Mouse (Mus musculus) limb, embryonic 15.5 days (tissue): ENCODE measurements around the gene Cfap43. TPM values are rescaled to one million over a fixed set of nuclear protein-coding genes. Genes with fewer than 3 reads are reported as not detected.
A peak's percentile ranks its signal among the peaks of the same experiment; 100 is the strongest.

Experiments
- ATAC-seq: fragments of 200-750 bp; cut with Nextera tagmentation; 2 replicates; pipeline ENCODE4 v1.8.0; 2017; ENCODE audit warnings: low read depth, moderate TSS enrichment; ENCODE audit not compliant: insufficient number of reproducible peaks, low FRiP score, low TSS enrichment
- H3K27ac ChIP-seq: fragments of 300-500 bp; sonication (generic); 2 replicates; pipeline ENCODE4 v1.5.1; 2015; ENCODE audit warnings: moderate library complexity, mild to moderate bottlenecking, inconsistent platforms
- H3K27me3 ChIP-seq: fragments of 300-500 bp; sonication (generic); 2 replicates; pipeline ENCODE4 v1.6.1; 2015; ENCODE audit warnings: inconsistent platforms
- H3K36me3 ChIP-seq: fragments of 300-500 bp; sonication (generic); 2 replicates; pipeline ENCODE4 v1.6.1; 2015; ENCODE audit warnings: inconsistent platforms
- H3K4me1 ChIP-seq: fragments of 300-500 bp; sonication (generic); 2 replicates; pipeline ENCODE4 v1.6.1; 2015; ENCODE audit warnings: inconsistent platforms
- H3K4me2 ChIP-seq: fragments of 300-500 bp; sonication (generic); 2 replicates; pipeline ENCODE4 v1.6.1; 2015; ENCODE audit warnings: mild to moderate bottlenecking, inconsistent platforms
- H3K4me3 ChIP-seq: fragments of 300-500 bp; sonication (generic); 2 replicates; pipeline ENCODE4 v1.5.1; 2015; ENCODE audit warnings: mild to moderate bottlenecking, inconsistent platforms
- H3K9ac ChIP-seq: fragments of 300-500 bp; sonication (generic); 2 replicates; pipeline ENCODE4 v1.6.1; 2015; ENCODE audit warnings: inconsistent platforms
- H3K9me3 ChIP-seq: fragments of 300-500 bp; sonication (generic); 2 replicates; pipeline ENCODE4 v1.6.1; 2016; ENCODE audit warnings: inconsistent platforms
- WGBS: fragments of 180-500 bp; shearing (Covaris S2); methylation state at CpG from one replicate; pipeline ENCODE4 v1.1.7; 2015; 5-methylcytosine and 5-hydroxymethylcytosine counted together
- polyA plus RNA-seq: library from polyadenylated mRNA; unstranded; fragments of >200 nt; fragmentation: Nextera tagmentation; extraction: Ambion mirVana; gene quantifications from 2 replicates; pipeline ENCODE4 v1.2.1, GENCODE M21; 2015

Gene Cfap43
- polyA plus RNA-seq, 1 experiment from 2014 or later = 0.47 TPM

DNA sequence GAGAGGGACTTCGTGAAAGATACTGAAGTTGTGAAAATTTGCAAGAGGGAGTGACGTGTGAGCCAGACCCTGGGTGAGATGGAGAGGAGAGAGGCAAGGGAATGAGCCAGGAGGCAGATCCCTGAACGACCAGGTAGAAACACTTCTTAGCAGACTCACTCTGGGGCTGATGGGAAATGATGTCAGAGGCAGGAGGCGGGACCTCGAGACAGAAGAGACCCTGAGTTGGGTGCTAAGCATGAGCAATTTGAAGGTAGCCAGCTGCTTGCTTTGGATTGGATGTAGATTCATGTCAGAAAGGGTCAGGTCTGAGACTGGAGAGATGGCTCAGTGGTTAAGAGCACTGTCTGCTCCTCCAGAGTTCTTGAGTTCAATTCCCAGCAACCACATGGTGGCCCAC is 104.4 kb downstream of the Cfap43 start:
- ATAC-seq = no peak
- no peaks in the 10 kb centered on the region for H3K27me3 ChIP-seq
- H3K4me3 ChIP-seq = no peak overlapping the region
- no peak overlapping the region for H3K4me2 ChIP-seq
- H3K9me3 ChIP-seq = no peaks in the 10 kb centered on the region
- H3K9ac ChIP-seq = no peak overlapping the region
- H3K27ac ChIP-seq = no peak overlapping the region
- WGBS = 91% methylated on average over 5 of the region's 5 CpGs
- no peaks in the 10 kb centered on the region for H3K4me1 ChIP-seq
- H3K36me3 ChIP-seq = no peaks in the 10 kb centered on the region

DNA sequence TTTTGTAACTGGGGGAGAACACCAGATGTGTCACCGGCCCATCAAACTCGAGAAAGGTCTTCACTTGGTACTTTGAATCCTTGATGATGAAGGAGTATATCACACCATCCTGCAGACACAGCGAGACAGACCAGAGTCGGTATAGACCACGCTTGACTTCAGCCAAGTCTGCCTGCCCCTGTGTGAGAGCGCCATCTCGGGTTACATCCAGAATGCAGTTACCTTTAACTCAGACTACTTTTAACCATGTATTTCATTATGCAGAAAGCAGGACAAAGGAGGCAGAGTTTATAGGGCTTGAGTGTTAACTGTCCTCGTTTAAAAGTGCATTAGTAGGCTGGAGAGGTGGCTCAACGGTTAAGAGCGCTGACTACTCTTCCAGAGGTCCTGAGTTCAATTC is 107.0 kb downstream of the Cfap43 start:
- ATAC-seq = no peak
- Histone ChIP-seq H3K27me3 (no peaks in the 10 kb centered on the region), H3K27ac (no peak overlapping the region), H3K4me1 (no peaks in the 10 kb centered on the region), H3K4me2 (no peak overlapping the region), H3K36me3 (no peaks in the 10 kb centered on the region), H3K4me3 (no peak overlapping the region), H3K9ac (no peak overlapping the region), H3K9me3 (no peaks in the 10 kb centered on the region)
- 60% methylated on average over 10 of the region's 10 CpGs for WGBS

DNA sequence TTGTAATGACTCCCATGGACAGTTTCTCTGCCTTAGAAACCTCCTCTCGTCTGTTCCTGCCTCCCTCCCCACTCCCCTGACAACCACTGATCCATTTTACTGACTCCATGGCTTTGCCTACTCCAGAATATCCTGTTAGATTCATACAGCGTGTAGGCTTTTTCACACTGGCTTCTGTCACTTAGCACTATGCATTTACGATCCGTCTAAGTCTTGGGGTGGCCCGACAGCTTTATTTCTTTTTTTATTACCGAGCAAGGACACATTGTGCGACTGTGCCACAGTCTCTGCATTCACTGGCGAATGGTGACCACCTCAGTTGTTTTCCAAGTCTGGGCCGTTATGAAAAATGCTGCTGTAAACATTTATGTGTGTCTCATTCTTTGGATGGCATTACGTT is 120.5 kb downstream of the Cfap43 start:
- Histone ChIP-seq H3K4me3 (no peak overlapping the region), H3K9me3 (no peaks in the 10 kb centered on the region), H3K4me2 (no peak overlapping the region), H3K4me1 (no peaks in the 10 kb centered on the region), H3K9ac (no peak overlapping the region), H3K27ac (no peak overlapping the region), H3K27me3 (no peaks in the 10 kb centered on the region), H3K36me3 (no peaks in the 10 kb centered on the region)
- WGBS = 23% methylated on average over 10 of the region's 10 CpGs
- ATAC-seq = no peak

DNA sequence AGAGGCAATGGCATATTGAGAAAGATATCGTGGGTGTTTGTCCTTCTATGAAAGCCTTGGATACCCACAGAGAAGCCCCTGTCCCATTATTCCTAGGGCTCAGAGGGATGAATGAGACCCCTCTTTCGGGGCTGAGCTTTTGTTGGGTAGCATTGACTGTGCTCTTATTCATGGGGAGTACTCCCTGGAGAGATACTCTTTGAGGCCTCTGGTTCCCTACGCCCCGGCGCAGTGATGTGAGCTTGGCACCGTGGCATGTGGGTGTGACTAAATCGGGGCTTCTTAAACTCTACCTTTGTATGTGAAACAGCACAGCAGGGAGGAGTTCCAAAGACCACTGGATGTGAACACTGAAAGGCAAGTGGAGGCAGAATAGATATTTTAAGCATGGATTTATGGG is 122.4 kb downstream of the Cfap43 start:
- Histone ChIP-seq H3K9me3 (no peaks in the 10 kb centered on the region), H3K36me3 (no peaks in the 10 kb centered on the region), H3K4me1 (no peaks in the 10 kb centered on the region; the same call in 1 of the 2 replicates), H3K4me3 (no peak overlapping the region), H3K4me2 (no peak overlapping the region), H3K27me3 (no peaks in the 10 kb centered on the region), H3K27ac (no peak overlapping the region), H3K9ac (no peak overlapping the region)
- ATAC-seq = no peak
- WGBS = 74% methylated on average over 7 of the region's 7 CpGs

DNA sequence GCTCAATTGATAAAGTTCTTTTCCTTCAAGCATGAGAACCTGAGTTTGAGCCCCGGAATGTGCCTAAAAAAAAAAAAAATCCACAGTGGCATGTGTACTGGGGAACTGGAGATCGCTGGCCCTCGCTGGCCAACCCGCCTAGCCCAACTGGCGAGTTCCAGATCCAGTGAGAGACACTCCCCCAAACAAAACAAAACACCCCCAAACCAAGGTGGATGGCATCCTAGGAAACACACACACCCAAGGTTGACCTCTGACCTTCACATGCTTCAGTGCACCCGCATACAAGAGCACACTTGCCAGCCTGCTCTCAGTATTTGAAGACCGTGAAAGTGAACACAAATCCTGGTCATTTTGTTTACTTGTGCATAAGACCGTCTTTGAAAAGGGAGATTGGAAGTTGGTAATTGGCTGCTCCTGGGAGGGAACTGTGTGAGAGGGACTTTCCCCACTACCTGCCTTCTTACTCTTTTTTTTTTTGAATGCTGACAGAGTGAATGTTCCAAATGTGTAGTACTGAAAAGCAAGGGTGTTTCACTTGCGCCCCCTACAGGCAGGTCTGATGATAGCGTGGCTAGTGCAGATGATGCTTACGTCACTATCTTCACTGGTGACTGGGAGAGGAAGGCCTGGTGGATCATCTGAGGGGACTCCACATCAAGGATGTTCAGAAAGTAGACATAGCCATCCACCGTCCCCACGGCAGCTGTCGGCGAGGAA is 123.9 kb downstream of the Cfap43 start:
- H3K36me3 ChIP-seq = no peaks in the 10 kb centered on the region
- no peaks in the 10 kb centered on the region for H3K27me3 ChIP-seq
- no peak overlapping the region for H3K4me2 ChIP-seq
- H3K4me1 ChIP-seq = no peaks in the 10 kb centered on the region; the same call in 1 of the 2 replicates
- no peak for ATAC-seq
- 62% methylated on average over 15 of the region's 15 CpGs for WGBS
- no peak overlapping the region for H3K9ac ChIP-seq
- H3K27ac ChIP-seq = no peak overlapping the region
- H3K4me3 ChIP-seq = no peak overlapping the region
- no peaks in the 10 kb centered on the region for H3K9me3 ChIP-seq

DNA sequence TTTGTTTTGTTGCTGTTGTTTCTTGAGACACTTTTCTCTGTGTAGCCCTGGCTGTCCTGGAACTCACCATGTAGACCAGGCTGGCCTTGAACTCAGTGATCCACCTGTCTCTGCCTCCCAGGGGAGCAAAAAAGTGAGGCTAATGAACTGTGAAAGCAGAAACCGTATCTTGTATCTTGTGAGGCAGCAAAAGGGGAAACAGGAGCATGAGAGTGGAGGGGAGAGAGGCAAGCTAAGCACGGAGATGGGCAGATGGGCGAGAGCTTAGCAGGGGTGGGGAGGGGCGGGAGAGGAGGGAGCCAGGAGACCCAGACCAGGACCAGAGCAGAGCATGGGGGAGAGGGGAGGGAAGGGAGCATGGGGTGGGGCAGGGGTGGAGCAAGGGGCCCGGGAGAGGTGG is 124.8 kb downstream of the Cfap43 start:
- Histone ChIP-seq H3K27me3 (no peaks in the 10 kb centered on the region), H3K9ac (no peak overlapping the region), H3K4me2 (no peak overlapping the region), H3K36me3 (no peaks in the 10 kb centered on the region), H3K4me3 (no peak overlapping the region), H3K9me3 (no peaks in the 10 kb centered on the region), H3K27ac (no peak overlapping the region), H3K4me1 (no peaks in the 10 kb centered on the region; the same call in 1 of the 2 replicates)
- 38% methylated on average over 5 of the region's 5 CpGs for WGBS
- ATAC-seq = no peak

DNA sequence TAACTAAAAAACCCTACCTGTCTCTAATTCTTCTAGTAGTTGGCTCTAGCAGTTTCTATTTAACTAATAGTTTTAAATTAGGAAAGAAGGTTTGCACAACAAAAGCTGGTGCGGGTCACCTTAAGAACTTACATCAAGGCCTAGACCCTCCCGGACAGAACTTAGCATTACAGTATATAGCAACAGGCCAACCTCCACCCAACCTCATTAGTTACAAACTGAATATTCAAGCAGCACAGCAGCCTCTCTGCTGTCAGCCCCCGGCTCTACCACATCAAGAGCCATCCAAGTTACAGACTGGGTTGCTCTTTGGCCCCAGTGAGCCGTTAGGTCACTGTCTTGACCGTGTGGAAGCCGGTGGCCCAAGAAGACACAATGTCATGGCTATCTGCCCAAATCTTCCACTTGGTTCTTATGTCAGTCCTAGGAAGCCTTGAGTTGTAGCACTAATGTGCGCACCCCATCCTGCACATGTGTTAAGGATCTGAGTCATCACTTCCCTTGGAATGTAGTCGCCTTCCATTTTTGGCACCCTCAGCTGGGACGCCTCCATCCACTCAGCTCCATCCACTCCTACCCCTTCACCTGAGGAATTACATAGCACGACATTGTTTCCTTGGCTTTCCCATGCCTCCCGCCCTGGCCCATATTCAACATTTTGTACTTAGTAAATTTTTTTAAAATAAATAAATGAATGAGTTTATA is 128.6 kb downstream of the Cfap43 start:
- Histone ChIP-seq H3K36me3 (no peaks in the 10 kb centered on the region), H3K4me2 (no peak overlapping the region), H3K4me3 (no peak overlapping the region), H3K27me3 (0 out of 2 replicates have a peak, but pooled peaks cover 3% of the 10 kb centered on the region), H3K9me3 (no peaks in the 10 kb centered on the region), H3K9ac (no peak overlapping the region), H3K27ac (no peak overlapping the region), H3K4me1 (no peaks in the 10 kb centered on the region; the same call in 1 of the 2 replicates)
- no peak for ATAC-seq
- 90% methylated on average over 11 of the region's 11 CpGs for WGBS

DNA sequence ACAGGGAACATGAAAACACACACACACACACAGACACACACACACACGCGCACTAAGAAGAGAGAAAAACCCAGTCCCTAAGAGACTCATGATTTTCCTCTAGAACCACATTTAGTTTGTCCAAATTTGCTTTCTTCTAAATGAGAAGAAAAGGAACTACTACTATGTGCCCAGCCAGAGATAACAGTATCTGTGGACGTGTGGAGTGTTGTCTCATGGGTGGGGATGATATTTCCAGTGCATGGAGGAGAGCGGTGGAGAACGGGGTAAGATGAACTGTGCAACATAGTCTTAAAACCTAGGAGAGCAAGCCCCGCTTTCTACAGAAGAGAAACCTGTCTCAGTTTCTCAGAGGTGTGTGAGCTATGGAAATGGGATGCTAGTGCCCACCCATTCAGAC is 135.2 kb downstream of the Cfap43 start:
- WGBS = 89% methylated on average over 6 of the region's 6 CpGs
- ATAC-seq = no peak

DNA sequence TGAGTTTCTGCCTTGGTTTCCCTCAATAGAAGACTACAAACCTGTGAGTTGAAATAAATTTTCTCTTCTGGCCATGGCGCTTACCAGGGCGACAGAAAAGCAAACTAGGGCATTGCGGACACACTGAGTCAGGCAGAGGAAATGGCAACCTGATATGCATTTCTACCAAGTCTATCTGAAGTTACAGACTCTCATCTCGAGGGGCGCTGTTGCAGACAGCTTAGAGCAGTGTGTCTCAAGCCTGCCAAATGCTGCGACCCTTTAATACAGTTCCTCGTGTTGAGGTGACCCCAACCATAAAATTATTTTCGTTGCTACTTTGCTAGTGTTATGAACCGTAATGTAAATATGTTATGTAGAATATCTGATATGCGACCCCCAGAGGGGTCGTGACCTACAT is 138.1 kb downstream of the Cfap43 start:
- H3K27ac ChIP-seq = no peak overlapping the region
- no peak for ATAC-seq

More for the DNA sequence above, 135.2 kb downstream of the Cfap43 start:
- no peak overlapping the region for H3K4me3 ChIP-seq
- no peaks in the 10 kb centered on the region for H3K36me3 ChIP-seq
- no peaks in the 10 kb centered on the region for H3K9me3 ChIP-seq
- no peak overlapping the region for H3K27ac ChIP-seq
- H3K9ac ChIP-seq = no peak overlapping the region
- H3K4me2 ChIP-seq = no peak overlapping the region
- no peaks in the 10 kb centered on the region for H3K4me1 ChIP-seq
- 0 out of 2 replicates have a peak, but pooled peaks cover 3% of the 10 kb centered on the region for H3K27me3 ChIP-seq

DNA sequence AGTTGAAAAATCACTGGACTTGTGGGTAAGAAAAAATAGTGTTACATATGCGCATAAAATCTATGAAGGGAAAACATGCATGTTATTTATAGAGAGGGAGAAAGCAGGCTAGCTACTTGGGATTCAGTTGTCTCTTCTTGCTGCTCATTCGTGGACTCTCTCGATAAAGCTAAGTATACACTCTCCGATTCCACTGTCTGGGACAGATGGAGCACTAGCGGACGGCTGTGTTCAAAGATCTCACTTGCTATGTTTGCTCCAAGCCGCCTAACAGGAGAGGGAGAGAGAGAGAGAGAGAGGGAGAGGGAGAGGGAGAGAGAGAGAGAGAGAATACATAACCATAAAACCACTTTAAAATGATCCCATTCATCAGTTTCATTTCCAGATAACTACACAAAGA is 138.9 kb downstream of the Cfap43 start:
- H3K4me2 ChIP-seq = no peak overlapping the region
- no peak overlapping the region for H3K27ac ChIP-seq
- 91% methylated on average over 7 of the region's 7 CpGs for WGBS
- no peaks in the 10 kb centered on the region for H3K36me3 ChIP-seq
- no peak for ATAC-seq
- H3K9me3 ChIP-seq = no peaks in the 10 kb centered on the region
- H3K4me3 ChIP-seq = no peak overlapping the region
- no peaks in the 10 kb centered on the region for H3K27me3 ChIP-seq
- no peaks in the 10 kb centered on the region for H3K4me1 ChIP-seq
- H3K9ac ChIP-seq = no peak overlapping the region

More for the DNA sequence above, 138.1 kb downstream of the Cfap43 start:
- 72% methylated on average over 11 of the region's 11 CpGs for WGBS
- no peaks in the 10 kb centered on the region for H3K4me1 ChIP-seq
- no peaks in the 10 kb centered on the region for H3K9me3 ChIP-seq
- H3K36me3 ChIP-seq = no peaks in the 10 kb centered on the region
- H3K27me3 ChIP-seq = no peaks in the 10 kb centered on the region
- no peak overlapping the region for H3K4me3 ChIP-seq
- H3K4me2 ChIP-seq = no peak overlapping the region
- H3K9ac ChIP-seq = no peak overlapping the region

DNA sequence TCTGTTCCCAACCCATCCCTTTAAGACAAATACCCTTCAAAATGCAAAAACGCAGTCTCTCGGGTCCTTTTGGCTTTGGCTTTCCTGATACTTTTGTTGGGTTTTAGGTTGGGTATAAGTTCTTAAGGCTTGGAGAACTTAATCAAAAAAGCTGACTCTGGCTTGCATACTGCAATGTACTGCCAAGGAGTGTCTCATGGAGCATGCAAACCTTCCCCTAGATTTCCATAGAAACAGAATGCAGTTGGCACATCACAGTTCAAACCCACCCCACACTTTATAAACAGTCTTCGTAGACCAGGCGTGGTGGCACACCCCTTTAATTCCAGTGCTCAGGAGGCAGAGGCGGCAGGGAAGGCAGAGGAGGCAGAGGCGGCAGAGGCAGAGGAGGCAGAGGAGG is 141.2 kb downstream of the Cfap43 start:
- no peaks in the 10 kb centered on the region for H3K4me1 ChIP-seq
- H3K27me3 ChIP-seq = no peaks in the 10 kb centered on the region
- WGBS = 67% methylated on average over 6 of the region's 6 CpGs
- no peak overlapping the region for H3K9ac ChIP-seq
- H3K4me3 ChIP-seq = no peak overlapping the region
- H3K9me3 ChIP-seq = no peaks in the 10 kb centered on the region
- H3K36me3 ChIP-seq = no peaks in the 10 kb centered on the region
- H3K4me2 ChIP-seq = no peak overlapping the region
- no peak for ATAC-seq
- no peak overlapping the region for H3K27ac ChIP-seq

DNA sequence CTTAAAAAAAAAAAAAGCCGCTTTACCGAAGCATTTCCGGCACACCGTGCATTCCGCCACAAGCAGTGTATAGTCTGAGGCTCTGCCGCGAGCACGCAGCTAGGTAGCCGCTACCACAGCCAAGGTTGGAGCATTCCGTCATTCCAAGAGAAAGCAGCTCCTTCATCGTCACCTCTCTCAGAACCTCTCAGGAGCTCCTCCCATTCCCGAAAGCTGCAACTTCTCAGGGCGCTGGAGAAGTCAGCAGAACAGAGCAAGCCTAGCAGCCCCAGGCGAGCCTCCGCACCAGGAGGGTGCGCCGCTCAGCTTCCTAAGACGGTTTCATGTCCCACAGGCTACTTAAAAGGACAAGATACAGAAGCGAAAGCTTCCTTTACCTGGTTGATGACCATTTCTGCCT is 163.5 kb downstream of the Cfap43 start:
- Histone ChIP-seq H3K4me1 (no peaks in the 10 kb centered on the region), H3K36me3 (no peaks in the 10 kb centered on the region), H3K4me2 (0 out of 2 replicates have a peak overlapping the region, but pooled peaks have one; percentile 3), H3K4me3 (0 out of 2 replicates have a peak overlapping the region, but pooled peaks have one; percentile 0), H3K27me3 (no peaks in the 10 kb centered on the region), H3K9ac (no peak overlapping the region), H3K9me3 (no peaks in the 10 kb centered on the region), H3K27ac (no peak overlapping the region)
- WGBS = 59% methylated on average over 19 of the region's 19 CpGs
- ATAC-seq = no peak
